Mouse (Mus musculus): ENCODE results near the gene Usp3.

DNA sequence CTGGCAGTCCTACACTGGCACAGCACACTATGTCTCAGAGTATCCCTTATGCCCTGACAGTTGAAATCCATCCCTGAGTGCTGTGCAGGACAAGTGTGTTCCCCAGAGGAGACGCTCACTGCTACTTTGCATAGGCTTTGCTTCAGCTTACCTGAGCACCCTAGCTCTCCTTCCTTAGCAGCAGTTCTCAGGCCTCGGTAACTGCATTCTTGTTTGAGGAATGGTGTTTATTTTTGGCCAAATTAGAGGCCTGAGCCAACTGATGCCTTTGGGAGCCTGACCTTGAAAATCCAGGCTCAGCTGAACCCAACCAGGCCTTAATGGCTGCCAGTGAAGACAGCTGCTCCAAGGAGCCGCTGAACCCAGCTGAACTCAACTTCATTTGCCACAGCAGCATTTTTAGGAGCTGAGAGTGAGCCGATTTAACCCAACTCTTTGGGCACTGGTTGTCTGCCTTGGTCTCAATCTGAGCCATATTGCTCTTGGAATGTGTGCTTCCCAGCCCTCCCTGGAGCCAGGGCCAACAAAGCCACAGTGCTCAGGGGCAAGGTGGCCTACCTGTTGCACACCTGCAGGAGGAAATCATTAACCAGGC, 79.2 kb downstream of the Usp3 start:
- TF ChIP-seq CTCF (IDR thresholded peaks at IDR 0.05; ENCODE audit: control insufficient read depth, insufficient read depth, low read length) (no peak), POLR2A (IDR thresholded peaks at IDR 0.05; ENCODE audit: borderline replicate concordance, control insufficient read depth, low read depth, low read length) (no peak)

Measured in bone marrow, adult 2 months (tissue).